Mouse (Mus musculus): ENCODE data around the gene Nlrc3. TPM values are rescaled to one million over a fixed set of nuclear protein-coding genes. Genes with fewer than 3 reads are reported as not detected.

Gene Nlrc3
- polyA plus RNA-seq, 1 experiment from 2014 or later: 1.0 TPM

Other genes with a start within 250 kb of the Nlrc3 start
- 28.9 and 30.5 TPM in 2 replicates for gene Zfp263, start 232.5 kb downstream of the Nlrc3 start, polyA plus RNA-seq (2014; fragmentation: Nextera tagmentation; extraction: Ambion mirVana)
- gene Olfr15, start 145.8 kb downstream of the Nlrc3 start, polyA plus RNA-seq (2014; fragmentation: Nextera tagmentation; extraction: Ambion mirVana): not detected in 2 replicates
- gene Zfp174, start 129.4 kb downstream of the Nlrc3 start, polyA plus RNA-seq (2014; fragmentation: Nextera tagmentation; extraction: Ambion mirVana): 0.91 and 1.0 TPM in 2 replicates
- gene Naa60, start 104.3 kb downstream of the Nlrc3 start, polyA plus RNA-seq (2014; fragmentation: Nextera tagmentation; extraction: Ambion mirVana): 59.6 and 69.6 TPM in 2 replicates
- gene Zfp597, start 92.1 kb downstream of the Nlrc3 start, polyA plus RNA-seq (2014; fragmentation: Nextera tagmentation; extraction: Ambion mirVana): 9.2 and 9.5 TPM in 2 replicates
- 2.8 and 4.9 TPM in 2 replicates for gene Gm20695, start 92.0 kb downstream of the Nlrc3 start, polyA plus RNA-seq (2014; fragmentation: Nextera tagmentation; extraction: Ambion mirVana)
- gene 1700037C18Rik, start 67.9 kb downstream of the Nlrc3 start, polyA plus RNA-seq (2014; fragmentation: Nextera tagmentation; extraction: Ambion mirVana): 3.7 and 4.9 TPM in 2 replicates
- gene Cluap1, start 67.8 kb downstream of the Nlrc3 start, polyA plus RNA-seq (2014; fragmentation: Nextera tagmentation; extraction: Ambion mirVana): 25.5 and 27.9 TPM in 2 replicates
- gene Slx4, start 27.1 kb upstream of the Nlrc3 start, polyA plus RNA-seq (2014; fragmentation: Nextera tagmentation; extraction: Ambion mirVana): 22.0 and 28.2 TPM in 2 replicates
- gene Dnase1, start 60.3 kb upstream of the Nlrc3 start, polyA plus RNA-seq (2014; fragmentation: Nextera tagmentation; extraction: Ambion mirVana): 4.9 and 5.3 TPM in 2 replicates
- 73.3 and 79.4 TPM in 2 replicates for gene Trap1, start 101.2 kb upstream of the Nlrc3 start, polyA plus RNA-seq (2014; fragmentation: Nextera tagmentation; extraction: Ambion mirVana)
- gene Crebbp, start 237.4 kb upstream of the Nlrc3 start, polyA plus RNA-seq (2014; fragmentation: Nextera tagmentation; extraction: Ambion mirVana): 35.2 and 47.3 TPM in 2 replicates

All from hindbrain, embryonic 11.5 days (tissue).